Mouse (Mus musculus) cerebellum, adult 2 months (tissue): ENCODE measurements at regions not wholly inside any gene's neighbourhood (a gene's known extent, or its start where the extent isn't known, plus 50 kb on each side); places are given as distances from the start of the nearest gene placed in this dataset.

Experiments
- CTCF ChIP-seq: fragments of 200-500 bp; IDR thresholded peaks from 2 replicates; pipeline ENCODE4 v1.5.1; 2011; ENCODE audit warnings: low read depth, mild to moderate bottlenecking, control low read depth, low read length, moderate library complexity, borderline replicate concordance; ENCODE audit not compliant: insufficient read depth
- POLR2A ChIP-seq: fragments of 200-500 bp; IDR thresholded peaks from 2 replicates; pipeline ENCODE4 v1.6.1; 2011; ENCODE audit warnings: low read length, control low read depth, borderline replicate concordance; ENCODE audit not compliant: insufficient read depth

DNA sequence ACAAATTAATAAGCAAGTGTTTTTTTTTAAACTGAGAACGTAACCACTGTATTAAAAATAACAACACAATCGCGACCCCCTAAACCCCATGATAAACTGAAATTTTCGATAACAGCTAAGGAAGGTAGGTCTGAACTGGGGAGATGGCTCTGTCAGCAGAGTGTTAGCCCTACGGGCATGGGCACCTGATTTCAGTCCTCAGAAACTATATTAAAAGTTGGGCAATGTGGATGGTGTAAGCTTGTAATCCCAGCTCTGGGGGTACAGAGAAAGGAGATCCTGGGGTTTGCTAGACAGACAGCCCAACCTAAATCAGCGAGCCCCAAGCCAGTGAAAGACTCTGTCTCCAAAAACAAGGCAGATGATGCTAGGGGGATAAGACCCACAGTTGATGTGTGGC, 242.1 kb downstream of the Efnb2 start:
- TF ChIP-seq POLR2A (no peak), CTCF (no peak)
